Mouse (Mus musculus) central nervous system, embryonic 11.5 days (tissue): ENCODE results near the gene Gm21874. TPM values are rescaled to one million over a fixed set of nuclear protein-coding genes. Genes with fewer than 3 reads are reported as not detected.

Source experiments
- polyA plus RNA-seq: library from polyadenylated mRNA; depleted of rRNA; stranded (reverse); fragments of >200 nt; gene quantifications from 2 replicates; pipeline ENCODE4 v1.2.3, GENCODE M21; 2012; rRNA removed

The Gm21874 gene
- not detected in 2 replicates for polyA plus RNA-seq

DNA sequence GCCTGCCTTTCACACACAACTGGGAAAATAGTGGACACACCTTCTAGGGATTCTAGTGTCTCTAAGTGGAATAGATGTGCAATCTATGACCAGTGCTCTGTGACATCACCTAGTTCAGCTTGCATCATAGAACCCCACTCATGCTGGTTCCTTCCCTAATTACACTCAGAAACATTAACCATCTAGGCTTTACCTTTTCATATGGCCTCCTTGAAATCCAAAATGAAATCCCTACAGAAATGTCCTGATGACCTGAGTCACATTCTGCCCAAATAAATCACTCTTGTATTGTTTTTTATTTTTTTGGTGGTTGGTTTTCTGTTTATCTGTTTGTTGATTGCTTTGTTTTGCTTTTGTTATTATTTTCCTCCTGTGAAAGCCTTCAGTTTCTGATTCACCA, at the start of gene Gm21874:
Gm21874 (minus strand) TSS at position 101 of the 400 bp plus-strand sequence.

Other genes with a start within 250 kb of the Gm21874 start
- gene Gm21721, start 214.0 kb downstream of the Gm21874 start, polyA plus RNA-seq: not detected in 2 replicates
- gene Gm21812, start 69.0 kb downstream of the Gm21874 start, polyA plus RNA-seq: not detected in 2 replicates